Mouse (Mus musculus) brain, embryonic 14.5 days (tissue): ENCODE results near the gene E2f3.

Experiments
- CTCF ChIP-seq: fragments of 200-500 bp; IDR thresholded peaks from 2 replicates; pipeline ENCODE4 v1.5.1; 2012; ENCODE audit warnings: inconsistent platforms, mild to moderate bottlenecking, moderate library complexity, borderline replicate concordance; ENCODE audit not compliant: insufficient read depth, insufficient read length; ENCODE audit errors: extremely low read depth
- POLR2A ChIP-seq: fragments of 200-500 bp; IDR thresholded peaks from 2 replicates; pipeline ENCODE4 v1.6.1; 2012; ENCODE audit warnings: mild to moderate bottlenecking, inconsistent platforms, borderline replicate concordance; ENCODE audit not compliant: poor library complexity, insufficient read depth, insufficient read length, severe bottlenecking; ENCODE audit errors: extremely low read depth

- no peak for TF ChIP-seq POLR2A
- TF ChIP-seq CTCF = no peak
Measured at GRCm38 (mm10) chr13:29903341-29903740, 82.5 kb downstream of the E2f3 start.
